Mouse (Mus musculus): ENCODE results near the gene Hoxa7. TPM values are rescaled to one million over a fixed set of nuclear protein-coding genes. Genes with fewer than 3 reads are reported as not detected.
A peak's percentile ranks its signal among the peaks of the same experiment; 100 is the strongest.

The Hoxa7 gene
- polyA plus RNA-seq, 1 experiment from 2014 or later, result 13.9 TPM

GRCm38 (mm10) chr6:52237346-52238154 is 15.9 kb upstream of the Hoxa7 start:
- no peak overlapping the region for H3K4me3 ChIP-seq (ENCODE audit: low read depth, low read length)
- H3K27ac ChIP-seq (ENCODE audit: low read length), result no peak overlapping the region
- no peaks in the 10 kb centered on the region for H3K9me3 ChIP-seq (ENCODE audit: control insufficient read depth, low read depth, low read length)
- H3K9ac ChIP-seq (replicated peaks; ENCODE audit: low read depth, low read length), result no peak overlapping the region
- 8% methylated on average over 10 of the region's 10 CpGs for WGBS
- no peak for ATAC-seq (ENCODE audit: insufficient number of reproducible peaks, insufficient read depth, low FRiP score, low read depth)
- no peaks in the 10 kb centered on the region for H3K36me3 ChIP-seq (ENCODE audit: control insufficient read depth, insufficient read depth, low read length)
- H3K4me1 ChIP-seq (ENCODE audit: control insufficient read depth, insufficient read depth, low read length), result peaks cover 3% of the 10 kb centered on the region; the same call in 1 of the 2 replicates
- no peak overlapping the region for H3K4me2 ChIP-seq (replicated peaks; ENCODE audit: low read depth, low read length)
- H3K27me3 ChIP-seq (ENCODE audit: control insufficient read depth, insufficient read depth, low read length), result peaks cover 71% of the 10 kb centered on the region

- 14% methylated on average over 3 of the region's 3 CpGs for WGBS
- H3K27me3 ChIP-seq (ENCODE audit: control insufficient read depth, insufficient read depth, low read length), result peaks cover 73% of the 10 kb centered on the region
- no peak for ATAC-seq (ENCODE audit: insufficient number of reproducible peaks, insufficient read depth, low FRiP score, low read depth)
- H3K9ac ChIP-seq (replicated peaks; ENCODE audit: low read depth, low read length), result no peak overlapping the region
- peaks cover 3% of the 10 kb centered on the region; the same call in 1 of the 2 replicates for H3K4me1 ChIP-seq (ENCODE audit: control insufficient read depth, insufficient read depth, low read length)
- no peaks in the 10 kb centered on the region for H3K36me3 ChIP-seq (ENCODE audit: control insufficient read depth, insufficient read depth, low read length)
- H3K9me3 ChIP-seq (ENCODE audit: control insufficient read depth, low read depth, low read length), result no peaks in the 10 kb centered on the region
- H3K4me3 ChIP-seq (ENCODE audit: low read depth, low read length), result no peak overlapping the region
- H3K4me2 ChIP-seq (replicated peaks; ENCODE audit: low read depth, low read length), result no peak overlapping the region
- no peak overlapping the region for H3K27ac ChIP-seq (ENCODE audit: low read length)
Measured at GRCm38 (mm10) chr6:52236806-52237205, 15.2 kb upstream of the Hoxa7 start.

- 18% methylated on average over 6 of the region's 6 CpGs for WGBS
- ATAC-seq (ENCODE audit: insufficient number of reproducible peaks, insufficient read depth, low FRiP score, low read depth), result no peak
- Histone ChIP-seq H3K9ac (replicated peaks; ENCODE audit: low read depth, low read length) (no peak overlapping the region), H3K4me3 (ENCODE audit: low read depth, low read length) (no peak overlapping the region), H3K27me3 (ENCODE audit: control insufficient read depth, insufficient read depth, low read length) (peaks cover 68% of the 10 kb centered on the region), H3K4me2 (replicated peaks; ENCODE audit: low read depth, low read length) (no peak overlapping the region), H3K4me1 (ENCODE audit: control insufficient read depth, insufficient read depth, low read length) (peaks cover 3% of the 10 kb centered on the region; the same call in 1 of the 2 replicates), H3K9me3 (ENCODE audit: control insufficient read depth, low read depth, low read length) (no peaks in the 10 kb centered on the region), H3K27ac (ENCODE audit: low read length) (no peak overlapping the region), H3K36me3 (ENCODE audit: control insufficient read depth, insufficient read depth, low read length) (no peaks in the 10 kb centered on the region)
Measured at GRCm38 (mm10) chr6:52235866-52236265, 14.2 kb upstream of the Hoxa7 start.

GRCm38 (mm10) chr6:52235267-52235666 is 13.6 kb upstream of the Hoxa7 start:
- WGBS, result 31% methylated on average over 9 of the region's 9 CpGs
- Histone ChIP-seq H3K9me3 (ENCODE audit: control insufficient read depth, low read depth, low read length) (no peaks in the 10 kb centered on the region), H3K9ac (replicated peaks; ENCODE audit: low read depth, low read length) (no peak overlapping the region), H3K36me3 (ENCODE audit: control insufficient read depth, insufficient read depth, low read length) (no peaks in the 10 kb centered on the region), H3K4me2 (replicated peaks; ENCODE audit: low read depth, low read length) (no peak overlapping the region), H3K4me1 (ENCODE audit: control insufficient read depth, insufficient read depth, low read length) (peaks cover 3% of the 10 kb centered on the region; the same call in 1 of the 2 replicates), H3K4me3 (ENCODE audit: low read depth, low read length) (no peak overlapping the region), H3K27ac (ENCODE audit: low read length) (no peak overlapping the region), H3K27me3 (ENCODE audit: control insufficient read depth, insufficient read depth, low read length) (peaks cover 64% of the 10 kb centered on the region)
- no peak for ATAC-seq (ENCODE audit: insufficient number of reproducible peaks, insufficient read depth, low FRiP score, low read depth)

- Histone ChIP-seq H3K9ac (replicated peaks; ENCODE audit: low read depth, low read length) (no peak overlapping the region), H3K9me3 (ENCODE audit: control insufficient read depth, low read depth, low read length) (no peaks in the 10 kb centered on the region), H3K27me3 (ENCODE audit: control insufficient read depth, insufficient read depth, low read length) (peaks cover 64% of the 10 kb centered on the region), H3K36me3 (ENCODE audit: control insufficient read depth, insufficient read depth, low read length) (no peaks in the 10 kb centered on the region), H3K27ac (ENCODE audit: low read length) (no peak overlapping the region), H3K4me1 (ENCODE audit: control insufficient read depth, insufficient read depth, low read length) (0 out of 2 replicates have a peak, but pooled peaks cover 3% of the 10 kb centered on the region), H3K4me2 (replicated peaks; ENCODE audit: low read depth, low read length) (no peak overlapping the region), H3K4me3 (ENCODE audit: low read depth, low read length) (peak overlapping the region; percentile 8; the same call in 1 of the 2 replicates)
- WGBS, result 1% methylated on average over 64 of the region's 68 CpGs
- no peak for ATAC-seq (ENCODE audit: insufficient number of reproducible peaks, insufficient read depth, low FRiP score, low read depth)
Measured at GRCm38 (mm10) chr6:52234428-52235140, 12.9 kb upstream of the Hoxa7 start.

GRCm38 (mm10) chr6:52233546-52234427 is 12.1 kb upstream of the Hoxa7 start:
- Histone ChIP-seq H3K4me2 (replicated peaks; ENCODE audit: low read depth, low read length) (no peak overlapping the region), H3K4me1 (ENCODE audit: control insufficient read depth, insufficient read depth, low read length) (0 out of 2 replicates have a peak, but pooled peaks cover 3% of the 10 kb centered on the region), H3K27ac (ENCODE audit: low read length) (no peak overlapping the region), H3K36me3 (ENCODE audit: control insufficient read depth, insufficient read depth, low read length) (no peaks in the 10 kb centered on the region), H3K9me3 (ENCODE audit: control insufficient read depth, low read depth, low read length) (no peaks in the 10 kb centered on the region), H3K27me3 (ENCODE audit: control insufficient read depth, insufficient read depth, low read length) (peaks cover 70% of the 10 kb centered on the region), H3K4me3 (ENCODE audit: low read depth, low read length) (peak overlapping the region; percentile 8; the same call in 1 of the 2 replicates), H3K9ac (replicated peaks; ENCODE audit: low read depth, low read length) (no peak overlapping the region)
- whole genome bisulfite sequencing, result 2% methylated on average over 70 of the region's 70 CpGs
- no peak for ATAC-seq (ENCODE audit: insufficient number of reproducible peaks, insufficient read depth, low FRiP score, low read depth)

GRCm38 (mm10) chr6:52232984-52233545 is 11.4 kb upstream of the Hoxa7 start:
- H3K4me3 ChIP-seq (ENCODE audit: low read depth, low read length), result 0 out of 2 replicates have a peak overlapping the region, but pooled peaks have one; percentile 8

More at GRCm38 (mm10) chr6:52232984-52233545, 11.4 kb upstream of the Hoxa7 start:
- WGBS, result 2% methylated on average over 23 of the region's 23 CpGs
- ATAC-seq (ENCODE audit: insufficient number of reproducible peaks, insufficient read depth, low FRiP score, low read depth), result no peak
- H3K4me2 ChIP-seq (replicated peaks; ENCODE audit: low read depth, low read length), result no peak overlapping the region
- H3K9me3 ChIP-seq (ENCODE audit: control insufficient read depth, low read depth, low read length), result no peaks in the 10 kb centered on the region
- no peak overlapping the region for H3K27ac ChIP-seq (ENCODE audit: low read length)
- H3K4me1 ChIP-seq (ENCODE audit: control insufficient read depth, insufficient read depth, low read length), result 0 out of 2 replicates have a peak, but pooled peaks cover 3% of the 10 kb centered on the region
- no peaks in the 10 kb centered on the region for H3K36me3 ChIP-seq (ENCODE audit: control insufficient read depth, insufficient read depth, low read length)
- H3K27me3 ChIP-seq (ENCODE audit: control insufficient read depth, insufficient read depth, low read length), result peaks cover 70% of the 10 kb centered on the region
- H3K9ac ChIP-seq (replicated peaks; ENCODE audit: low read depth, low read length), result no peak overlapping the region

Measured in stomach, embryonic 14.5 days (tissue).